Mouse (Mus musculus): ENCODE measurements around the gene Msi1.

Msi1 gene

DNA sequence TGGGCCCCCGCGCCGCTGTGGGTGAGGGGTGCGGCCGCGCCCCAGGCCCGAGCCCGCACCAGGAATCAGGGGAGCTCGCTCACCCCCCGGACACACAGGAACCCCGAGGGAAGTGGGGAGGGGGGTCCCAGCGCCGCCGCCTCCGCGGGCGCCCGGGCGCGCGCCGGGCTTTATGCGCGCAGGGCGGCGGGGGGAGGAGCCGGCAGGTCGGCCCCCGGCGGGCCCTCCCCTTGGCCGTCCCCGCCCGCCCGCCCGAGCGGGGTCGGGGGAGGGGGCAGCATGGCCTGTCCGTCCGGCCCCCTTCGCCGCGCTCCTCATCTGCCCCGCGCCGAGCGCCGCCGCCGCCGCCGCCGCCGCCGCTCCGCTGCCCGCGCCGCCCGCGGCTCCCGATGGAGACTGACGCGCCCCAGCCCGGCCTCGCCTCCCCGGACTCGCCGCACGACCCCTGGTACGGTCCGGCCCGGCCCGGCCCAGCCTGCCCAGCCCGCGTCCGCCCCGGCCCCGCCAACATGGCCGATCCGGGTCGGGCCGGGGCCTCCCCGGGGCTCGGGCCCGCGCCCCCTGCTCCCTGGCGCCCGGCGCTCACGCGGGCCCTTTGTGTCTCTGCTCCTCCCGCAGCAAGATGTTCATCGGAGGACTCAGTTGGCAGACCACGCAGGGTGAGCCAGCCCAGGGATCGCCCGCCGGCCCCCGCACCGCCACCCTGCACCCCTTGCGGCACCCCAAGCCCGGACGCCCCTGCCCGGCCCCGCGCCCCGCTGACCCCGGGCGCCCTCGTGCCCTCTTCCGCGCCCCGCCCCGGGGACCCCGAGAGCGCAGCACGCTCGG, at the start of gene Msi1:
Gene Msi1 (plus strand): TSS at position 241 of the 828 bp plus-strand sequence.
- DNase-seq (ENCODE audit: low read depth), result no peak

GRCm38 (mm10) chr5:115391935-115392334, 37.5 kb upstream of the Msi1 start:
- no peak for DNase-seq (ENCODE audit: low read depth)

DNA sequence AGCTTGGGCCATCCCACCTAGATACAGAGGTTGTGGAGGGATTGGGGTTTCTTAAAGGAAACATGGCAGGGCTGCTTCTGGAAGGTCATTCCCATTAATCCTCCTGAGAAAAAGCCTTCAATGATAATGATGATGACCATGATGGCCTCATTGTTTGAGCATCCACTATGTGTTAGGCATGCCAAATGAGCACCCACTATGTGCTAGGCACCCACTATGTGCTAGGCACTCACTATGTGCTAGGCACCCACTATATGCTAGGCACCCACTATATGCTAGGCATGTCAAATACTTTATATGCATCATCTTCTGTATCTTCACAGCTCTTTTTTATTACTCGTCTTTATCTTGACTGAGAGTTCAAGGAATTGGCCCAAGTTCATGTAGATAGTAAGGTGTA, 36.4 kb upstream of the Msi1 start:
- no peak for DNase-seq (ENCODE audit: low read depth)

DNA sequence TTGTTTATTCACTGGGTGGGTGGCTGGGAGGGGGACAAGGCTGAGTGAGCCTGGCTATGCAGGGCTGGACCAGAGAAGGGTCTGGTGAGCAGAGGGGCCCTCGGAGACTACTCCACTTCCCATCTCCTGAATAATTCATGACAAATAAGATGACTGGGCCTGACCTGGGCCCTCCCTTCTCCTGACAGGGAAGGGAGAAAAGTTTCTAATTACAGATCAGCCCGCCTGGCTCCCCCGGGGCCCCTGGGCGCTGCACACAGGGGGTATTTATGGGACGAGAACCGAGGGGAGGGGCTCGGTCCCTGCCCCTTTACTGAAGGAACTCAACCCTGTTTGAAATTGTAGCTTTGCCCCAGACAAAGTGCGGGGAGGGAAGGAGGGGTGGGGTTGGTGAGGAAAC, 35.2 kb upstream of the Msi1 start:
- DNase-seq (ENCODE audit: low read depth), result no peak

DNA sequence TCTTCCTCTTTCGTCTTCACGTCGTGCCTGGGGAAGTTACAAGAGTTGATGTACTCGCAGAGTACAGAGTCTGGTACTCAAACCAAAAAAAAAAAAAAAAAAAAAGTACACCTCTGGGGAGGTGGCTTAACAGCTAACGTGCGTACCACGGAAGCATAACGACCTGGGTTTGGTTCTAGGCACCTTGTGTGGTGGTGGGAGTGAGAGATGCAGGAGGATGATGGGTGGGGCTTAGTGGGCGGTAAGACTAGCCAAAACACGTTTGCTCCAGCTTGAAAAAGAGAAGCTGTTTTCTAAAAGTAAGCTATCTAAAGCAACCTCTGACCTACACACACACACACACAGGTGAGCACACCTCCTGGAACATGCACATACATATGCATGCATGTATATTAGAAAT, 34.6 kb upstream of the Msi1 start:
- no peak for DNase-seq (ENCODE audit: low read depth)

DNA sequence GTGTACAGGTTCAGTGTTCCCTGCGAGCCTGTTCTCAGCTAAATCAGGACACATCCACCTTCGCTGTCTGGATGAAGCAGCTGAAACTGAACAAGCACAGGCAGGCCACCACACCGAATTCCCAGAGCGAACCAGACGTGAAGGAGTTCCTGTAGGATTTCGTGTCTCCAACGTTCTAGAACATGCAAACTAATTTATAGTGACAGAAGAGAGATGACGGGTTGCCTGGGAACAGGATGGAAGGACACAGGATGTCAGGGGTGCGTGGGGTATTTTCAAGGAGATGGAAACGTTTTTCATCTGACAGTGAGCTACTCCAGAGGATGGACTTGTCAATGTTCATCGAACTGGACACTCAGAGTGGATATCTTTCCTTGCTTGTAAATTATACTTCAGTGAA, 32.7 kb upstream of the Msi1 start:
- DNase-seq (ENCODE audit: low read depth), result no peak

GRCm38 (mm10) chr5:115397839-115398780, 31.3 kb upstream of the Msi1 start:
- no peak for DNase-seq (ENCODE audit: low read depth)

DNA sequence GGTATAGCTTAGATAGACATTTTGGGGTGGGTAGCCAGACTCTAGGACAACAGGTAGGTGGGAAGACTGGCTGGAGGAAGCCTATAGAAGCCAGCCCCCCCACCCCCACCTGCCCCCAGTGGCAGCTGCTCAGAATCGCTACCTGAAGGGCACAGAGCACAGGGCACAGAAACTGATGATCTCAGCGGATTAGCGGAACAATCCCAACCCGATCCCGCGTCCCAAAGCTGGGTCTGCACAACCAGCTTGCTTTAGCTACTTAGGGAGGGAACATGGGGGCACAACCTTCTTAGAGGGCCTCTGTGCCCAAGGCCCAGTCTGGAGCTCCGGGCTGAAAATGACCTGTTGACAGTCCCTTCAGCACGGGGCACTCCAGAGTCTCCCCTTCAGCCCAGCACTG, 27.3 kb upstream of the Msi1 start:
- no peak for DNase-seq (ENCODE audit: low read depth)

DNA sequence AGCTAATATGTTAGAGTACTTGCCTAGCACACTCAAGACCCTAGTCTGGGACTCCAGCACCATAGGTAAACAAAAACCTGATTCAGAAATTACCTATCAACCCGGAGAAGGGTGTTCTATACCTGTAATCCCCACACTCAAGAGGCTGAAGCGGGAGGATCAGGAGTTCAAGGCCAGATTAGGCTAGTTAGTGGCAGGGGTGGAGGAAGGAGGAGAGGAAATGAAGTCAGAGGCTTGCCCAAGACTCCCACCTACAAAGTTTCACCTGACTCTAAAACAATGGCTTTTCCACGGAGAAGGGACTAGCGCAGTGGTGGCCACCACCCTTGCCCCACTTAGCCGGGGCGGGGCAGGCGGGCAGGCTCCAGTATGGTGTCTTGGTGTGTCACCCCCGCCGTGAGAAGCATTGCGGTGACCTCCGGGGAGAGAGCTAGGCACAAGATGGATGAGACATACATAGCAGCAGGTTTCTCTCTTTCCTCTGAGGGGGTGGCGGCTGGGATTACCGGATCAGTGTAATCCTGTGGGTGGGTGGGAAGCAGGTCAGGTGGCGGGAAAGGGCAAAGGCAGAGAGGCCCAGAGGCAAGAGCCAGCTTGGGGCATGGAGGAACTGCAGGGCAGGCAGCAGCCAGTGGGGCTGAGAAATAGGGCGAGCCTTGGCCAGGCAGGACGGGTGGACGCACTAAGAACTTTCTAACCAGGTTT, 25.8 kb upstream of the Msi1 start:
- DNase-seq (ENCODE audit: low read depth), result no peak

- DNase-seq (ENCODE audit: low read depth), result no peak
These were observed 25.1 kb upstream of the Msi1 start for GRCm38 (mm10) chr5:115404241-115404794.

- no peak for DNase-seq (ENCODE audit: low read depth)
These were observed 24.2 kb upstream of the Msi1 start for GRCm38 (mm10) chr5:115405205-115405604.

GRCm38 (mm10) chr5:115408110-115408509, 21.3 kb upstream of the Msi1 start:
- DNase-seq (ENCODE audit: low read depth), result no peak

DNA sequence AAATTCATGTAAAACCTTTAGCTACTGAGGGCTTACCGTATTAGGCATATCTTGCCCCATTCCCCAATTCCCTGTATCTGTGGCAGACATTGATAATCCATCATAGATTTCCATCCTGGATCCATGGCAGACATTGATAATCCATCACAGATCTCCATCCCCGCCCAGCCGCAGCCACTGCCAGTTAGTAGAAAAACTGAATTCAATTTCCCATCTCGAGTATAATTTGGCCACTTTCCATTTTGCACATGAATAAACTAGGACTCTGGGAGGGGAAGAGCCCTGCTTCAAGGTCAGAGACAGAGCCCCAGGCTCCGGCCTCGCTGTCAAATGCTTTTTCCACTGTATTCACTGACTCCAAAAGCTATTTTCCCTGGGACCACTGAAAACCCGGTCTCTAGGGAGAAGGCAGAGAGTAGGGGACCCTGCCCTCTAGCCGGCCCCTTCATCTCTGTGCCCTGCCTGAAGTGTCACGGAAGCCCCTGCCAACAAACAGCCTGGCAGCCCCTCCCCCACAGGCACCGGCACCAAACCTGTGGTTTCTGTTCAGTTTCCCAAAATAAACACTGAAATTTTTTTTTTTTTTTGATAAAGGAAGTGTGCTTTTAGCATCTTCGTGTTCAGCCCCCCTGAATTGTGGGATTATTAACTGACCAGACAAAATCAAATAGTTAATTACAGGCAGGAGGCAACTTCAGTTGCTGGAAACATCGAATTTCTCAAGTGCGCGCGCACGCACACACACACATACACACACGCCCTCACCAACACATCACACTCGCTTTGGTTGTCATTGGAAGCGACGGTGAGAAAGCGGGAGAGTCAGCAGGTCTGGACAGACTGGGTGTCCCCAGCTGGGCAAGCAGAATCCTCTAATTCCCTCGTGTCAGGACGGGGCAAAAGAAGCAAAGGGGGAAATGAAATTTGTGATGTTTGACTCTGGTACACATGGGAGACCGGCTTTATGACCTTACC, 14.0 kb upstream of the Msi1 start:
- DNase-seq (ENCODE audit: low read depth), result peak; percentile 9

GRCm38 (mm10) chr5:115428831-115429358, 504 bp upstream of the Msi1 start:
- no peak for DNase-seq (ENCODE audit: low read depth)

DNA sequence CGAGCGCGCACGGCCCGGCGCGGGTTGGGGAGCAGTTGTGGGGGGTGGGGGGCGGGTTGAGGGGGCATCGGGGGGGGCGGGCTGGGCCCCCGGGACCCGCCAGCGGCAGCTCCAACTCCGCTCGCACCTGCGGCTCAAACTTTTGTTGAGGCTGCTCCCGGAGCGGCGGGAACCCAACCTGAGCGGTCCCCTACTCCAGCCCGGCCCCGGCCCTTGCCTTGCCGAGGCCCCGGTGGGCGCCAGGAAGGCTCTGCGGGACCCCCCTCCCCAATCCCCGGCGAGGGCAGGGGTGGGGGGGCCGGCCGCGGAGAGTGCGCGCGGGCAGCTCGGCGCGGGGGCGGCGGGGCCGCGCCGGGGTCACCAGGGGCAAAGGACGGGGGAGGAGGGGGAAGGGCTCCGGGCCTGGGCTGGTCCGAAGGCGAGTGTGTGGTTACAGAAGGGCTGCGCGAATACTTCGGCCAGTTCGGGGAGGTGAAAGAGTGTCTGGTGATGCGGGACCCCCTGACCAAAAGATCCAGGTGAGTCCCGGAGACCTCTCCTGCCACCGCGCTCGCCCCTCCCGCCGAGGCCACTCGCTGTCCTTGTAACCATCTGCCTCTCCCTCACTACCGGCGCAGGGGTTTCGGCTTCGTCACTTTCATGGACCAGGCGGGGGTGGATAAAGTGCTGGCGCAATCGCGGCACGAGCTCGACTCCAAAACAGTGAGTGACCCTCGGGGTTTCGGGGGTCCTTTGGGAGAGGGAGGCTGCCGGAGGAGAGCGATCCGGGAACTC, 975 bp downstream of the Msi1 start:
- DNase-seq (ENCODE audit: low read depth), result no peak

- DNase-seq (ENCODE audit: low read depth), result no peak
These were observed 1.9 kb downstream of the Msi1 start for GRCm38 (mm10) chr5:115431061-115431897.

DNA sequence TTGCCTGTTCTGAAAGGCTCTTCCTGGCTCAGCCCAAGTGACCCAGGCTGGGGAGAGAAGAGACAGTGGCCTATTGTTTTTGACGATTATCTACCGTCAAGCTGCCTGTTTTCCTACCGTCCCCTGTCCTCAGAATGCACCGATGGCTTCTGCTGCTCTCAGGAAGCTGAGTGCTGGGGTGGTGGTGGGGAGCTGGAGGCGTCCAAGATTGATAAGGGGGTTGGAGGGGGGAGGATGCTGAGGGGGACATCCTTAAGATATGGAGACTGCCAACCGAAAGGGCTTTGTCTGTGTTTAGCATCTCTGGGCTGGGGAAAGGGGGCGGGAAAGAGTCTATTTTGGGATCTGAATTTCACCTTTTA, 2.5 kb downstream of the Msi1 start:
- DNase-seq (ENCODE audit: low read depth), result no peak

DNA sequence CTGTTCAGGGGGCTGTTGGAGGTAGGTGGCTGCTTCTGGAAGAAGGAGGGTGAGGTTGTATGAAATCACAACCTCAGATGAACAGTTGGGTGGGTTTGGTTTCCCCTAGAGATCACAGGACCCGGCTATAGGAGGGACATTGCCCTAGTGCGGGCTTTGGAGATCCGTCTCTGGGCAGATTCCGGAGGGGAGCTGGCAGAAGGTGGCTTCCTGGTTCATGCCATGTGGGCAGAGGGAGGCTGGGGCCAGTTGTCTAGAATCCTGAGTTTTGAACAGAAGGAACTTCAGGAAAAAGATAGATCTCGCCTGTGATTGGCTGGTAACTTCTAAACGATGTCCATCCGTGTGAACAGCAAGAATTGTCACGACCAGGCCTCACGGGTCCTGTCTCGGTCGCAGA, 3.0 kb downstream of the Msi1 start:
- DNase-seq (ENCODE audit: low read depth), result no peak

- no peak for DNase-seq (ENCODE audit: low read depth)
These were observed 3.8 kb downstream of the Msi1 start for GRCm38 (mm10) chr5:115433191-115433590.

Measured in naive thymus-derived CD4-positive, alpha-beta T cell, adult 2 months (primary cell).